Comparison of ENCODE assay signal across 35 mouse cellular contexts in genomic region chr11:66534291-66534690, GRCm38 (mm10). TPM values are rescaled to one million over a fixed set of nuclear protein-coding genes. Genes with fewer than 3 reads are reported as not detected.
"Had no signal": no experiment of that assay in that cellular context is flagged by ENCODE, and none has a peak within 500 bp of the region (broad histone marks: within the 10 kb centered on the region; RNA-seq: fewer than 3 reads in every experiment).

No protein-coding gene starts in this region.

- H3K27ac ChIP-seq: heart, adult 2 months; heart, embryonic 10.5 days; heart, embryonic 13.5 days; heart, embryonic 15.5 days; hindbrain, embryonic 10.5 days; hindbrain, embryonic 12.5 days; hindbrain, embryonic 13.5 days; hindbrain, embryonic 14.5 days; hindbrain, embryonic 15.5 days; hindbrain, postnatal 0 days; intestine, embryonic 15.5 days; kidney, embryonic 15.5 days; kidney, postnatal 0 days; layer of hippocampus, adult 2 months had no signal

- H3K4me3 ChIP-seq: heart, adult 2 months; heart, embryonic 10.5 days; heart, embryonic 12.5 days; heart, embryonic 13.5 days; heart, embryonic 15.5 days; hindbrain, embryonic 10.5 days; hindbrain, embryonic 12.5 days; hindbrain, embryonic 13.5 days; hindbrain, embryonic 15.5 days; intestine, embryonic 15.5 days; kidney, embryonic 15.5 days; layer of hippocampus, adult 2 months had no signal

- H3K27me3 ChIP-seq: hindbrain, embryonic 15.5 days had no signal

- H3K9ac ChIP-seq: heart, embryonic 12.5 days; heart, embryonic 13.5 days; heart, embryonic 15.5 days; hindbrain, embryonic 12.5 days; hindbrain, embryonic 13.5 days; hindbrain, embryonic 14.5 days; hindbrain, embryonic 15.5 days; intestine, embryonic 15.5 days; kidney, embryonic 15.5 days had no signal

- H3K4me2 ChIP-seq: heart, embryonic 11.5 days; heart, embryonic 12.5 days; heart, embryonic 13.5 days; heart, embryonic 15.5 days; hindbrain, embryonic 12.5 days; hindbrain, embryonic 13.5 days; hindbrain, embryonic 14.5 days; hindbrain, embryonic 15.5 days; intestine, embryonic 15.5 days; kidney, embryonic 15.5 days had no signal

- ATAC-seq: hindbrain, embryonic 16.5 days; hindbrain, postnatal 0 days; inflammation-experienced regulatory T-cells, adult 6 months; intestine, embryonic 15.5 days; intestine, embryonic 16.5 days; intestine, postnatal 0 days had no signal

- H3K9me3 ChIP-seq: heart, embryonic 10.5 days; heart, embryonic 12.5 days; heart, embryonic 13.5 days; heart, embryonic 15.5 days; hindbrain, embryonic 10.5 days; hindbrain, embryonic 12.5 days; hindbrain, embryonic 13.5 days; hindbrain, embryonic 15.5 days; intestine, embryonic 15.5 days; kidney, embryonic 15.5 days had no signal

- H3K36me3 ChIP-seq: heart, embryonic 10.5 days; heart, embryonic 12.5 days; heart, embryonic 13.5 days; heart, embryonic 15.5 days; hindbrain, embryonic 10.5 days; hindbrain, embryonic 12.5 days; hindbrain, embryonic 13.5 days; hindbrain, embryonic 15.5 days; intestine, embryonic 15.5 days; kidney, embryonic 15.5 days had no signal

- H3K4me1 ChIP-seq: heart, embryonic 10.5 days; heart, embryonic 12.5 days; heart, embryonic 13.5 days; heart, embryonic 15.5 days; hindbrain, embryonic 10.5 days; hindbrain, embryonic 12.5 days; hindbrain, embryonic 13.5 days; hindbrain, embryonic 15.5 days; intestine, embryonic 15.5 days; kidney, embryonic 15.5 days had no signal

- DNase-seq: heart, adult 2 months; heart, postnatal 10 days; heart, postnatal 14 days; heart, postnatal 36 days; heart, postnatal 4 days; kidney, adult 11 months; kidney, adult 18-20 months; kidney, adult 2 months; kidney, adult 8-10 months; kidney, adult 9 months; kidney, postnatal 10 days; kidney, postnatal 14 days; kidney, postnatal 25 days; kidney, postnatal 4 days; layer of hippocampus, adult 9-11 months; layer of hippocampus, postnatal 36 days had no signal

RNA-seq across cellular contexts. Expression of gene Shisa6, which starts 8.5 kb away (rescaled TPM):
- polyA plus RNA-seq: inflammation-experienced regulatory T-cells, adult 6 months had no signal
